Mouse (Mus musculus) thymus, adult 18-20 months (tissue): ENCODE results near the gene Gnaq.
"Not testable (repeated sequence)": the region's sequence is repeated elsewhere in the genome, so short reads cannot be mapped to it uniquely, and the experiment has no call there.

Source experiments
- DNase-seq, 2 experiments: peaks; one replicate each; pipeline ENCODE4 v3.0.0; 2022; ENCODE audit warnings: mixed read lengths in 2 of 2

The Gnaq gene

GRCm38 (mm10) chr19:16260973-16261372 lies 128.3 kb downstream of the Gnaq start:
- no peak for DNase-seq

GRCm38 (mm10) chr19:16261631-16262030 lies 129.0 kb downstream of the Gnaq start:
- no peak for DNase-seq

DNA sequence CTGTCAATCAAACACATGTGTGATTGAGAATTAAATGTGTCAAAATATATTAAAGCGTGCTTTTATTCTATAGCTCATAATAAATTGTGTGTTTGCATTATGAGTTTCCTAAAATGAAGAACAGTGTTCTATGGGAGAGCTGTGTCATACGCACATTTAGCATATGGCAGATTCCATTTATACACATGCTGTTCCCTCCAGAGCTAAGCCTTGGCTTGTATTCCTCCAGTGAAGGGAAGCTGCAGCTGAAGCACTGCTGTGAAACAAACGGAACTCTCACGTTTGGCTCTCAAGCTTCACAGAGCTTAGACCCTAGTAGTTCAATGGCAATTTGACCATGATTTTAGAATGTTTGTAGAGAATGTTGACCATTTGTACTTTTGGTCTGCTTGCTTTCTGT lies 129.7 kb downstream of the Gnaq start:
- no peak for DNase-seq

GRCm38 (mm10) chr19:16267362-16267761 lies 134.7 kb downstream of the Gnaq start:
- not testable (repeated sequence) for DNase-seq

DNA sequence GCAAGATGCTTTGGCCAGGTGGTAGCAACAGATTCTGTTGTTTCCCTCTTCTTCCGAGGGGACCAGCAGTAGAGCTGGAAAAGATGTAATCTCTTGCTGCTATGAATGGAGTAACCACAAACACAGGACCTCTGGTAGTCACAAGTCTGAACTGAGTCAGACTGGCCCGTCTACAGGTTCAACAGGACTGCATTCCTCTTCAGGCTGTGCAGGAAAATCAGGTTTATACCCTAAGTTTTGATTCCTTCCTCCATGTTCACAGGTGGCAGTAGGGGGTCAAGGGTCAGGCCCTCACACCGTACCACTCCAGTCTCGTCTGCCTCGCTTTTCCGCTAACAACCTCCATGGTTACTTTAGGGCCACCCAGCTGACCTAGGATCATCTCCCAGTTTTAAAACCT lies 137.6 kb downstream of the Gnaq start:
- no peak for DNase-seq

DNA sequence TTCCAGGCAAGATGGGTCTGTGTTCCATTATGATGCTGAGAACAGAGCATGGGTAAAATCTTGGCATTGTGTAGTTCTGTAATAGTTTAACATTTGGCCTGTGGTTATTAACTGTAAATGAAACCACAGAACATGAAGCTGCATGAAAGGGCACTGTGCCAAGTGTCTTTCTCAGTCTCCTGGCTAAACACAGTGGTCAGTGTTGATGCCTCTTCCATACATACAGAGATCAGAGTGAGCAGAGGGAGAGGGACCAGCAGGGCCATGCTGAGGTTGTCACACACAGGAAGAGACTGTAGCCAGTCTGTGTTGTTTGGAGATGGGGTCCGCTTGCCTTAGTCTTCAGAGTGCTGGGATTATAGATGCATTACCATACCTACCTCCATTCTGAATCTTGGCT lies 138.4 kb downstream of the Gnaq start:
- no peak for DNase-seq

GRCm38 (mm10) chr19:16273021-16273420 lies 140.4 kb downstream of the Gnaq start:
- no peak for DNase-seq

- DNase-seq = no peak
These were observed 147.6 kb downstream of the Gnaq start for GRCm38 (mm10) chr19:16280231-16280630.

- DNase-seq = no peak
These were observed 152.7 kb downstream of the Gnaq start for GRCm38 (mm10) chr19:16285051-16286028.

DNA sequence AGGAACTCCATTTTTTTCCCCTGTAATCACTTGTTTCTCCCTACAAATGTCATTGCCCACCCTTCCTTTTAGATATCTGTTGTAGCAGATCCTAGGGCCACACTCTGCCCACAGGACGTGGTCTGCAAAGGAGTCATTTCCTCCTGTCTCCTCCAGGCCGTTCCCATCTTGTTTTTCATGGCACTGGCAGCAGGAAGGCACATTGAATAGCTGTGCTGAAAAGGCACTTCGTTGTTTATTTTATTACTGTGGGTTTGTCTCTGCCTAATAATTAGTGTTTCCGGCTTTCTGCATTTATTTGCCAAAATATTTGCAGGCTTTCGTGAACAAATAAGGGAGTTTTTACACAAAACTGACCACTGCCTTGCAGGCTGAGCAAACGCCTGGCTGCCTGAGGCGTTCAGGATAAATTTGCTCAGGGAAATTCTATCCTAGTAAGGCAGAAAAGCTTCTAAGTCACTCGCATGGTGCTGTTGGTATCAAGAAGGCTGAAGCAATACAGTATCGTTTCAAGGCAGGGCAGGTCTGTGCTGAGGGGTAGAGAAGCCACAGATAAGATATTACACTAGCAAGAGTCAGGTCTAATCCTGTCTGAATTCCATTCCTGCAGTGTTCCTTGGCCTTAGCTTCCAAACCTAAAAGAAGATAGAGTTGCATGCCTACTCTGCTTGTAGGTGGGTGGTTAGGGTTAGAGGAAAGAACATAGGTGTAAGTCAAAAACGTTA lies 154.0 kb downstream of the Gnaq start:
- DNase-seq = no peak

GRCm38 (mm10) chr19:16287307-16287706 lies 154.7 kb downstream of the Gnaq start:
- DNase-seq = no peak

GRCm38 (mm10) chr19:16287971-16288370 lies 155.3 kb downstream of the Gnaq start:
- DNase-seq = no peak

- no peak for DNase-seq
These were observed 158.5 kb downstream of the Gnaq start for GRCm38 (mm10) chr19:16291088-16291487.

DNA sequence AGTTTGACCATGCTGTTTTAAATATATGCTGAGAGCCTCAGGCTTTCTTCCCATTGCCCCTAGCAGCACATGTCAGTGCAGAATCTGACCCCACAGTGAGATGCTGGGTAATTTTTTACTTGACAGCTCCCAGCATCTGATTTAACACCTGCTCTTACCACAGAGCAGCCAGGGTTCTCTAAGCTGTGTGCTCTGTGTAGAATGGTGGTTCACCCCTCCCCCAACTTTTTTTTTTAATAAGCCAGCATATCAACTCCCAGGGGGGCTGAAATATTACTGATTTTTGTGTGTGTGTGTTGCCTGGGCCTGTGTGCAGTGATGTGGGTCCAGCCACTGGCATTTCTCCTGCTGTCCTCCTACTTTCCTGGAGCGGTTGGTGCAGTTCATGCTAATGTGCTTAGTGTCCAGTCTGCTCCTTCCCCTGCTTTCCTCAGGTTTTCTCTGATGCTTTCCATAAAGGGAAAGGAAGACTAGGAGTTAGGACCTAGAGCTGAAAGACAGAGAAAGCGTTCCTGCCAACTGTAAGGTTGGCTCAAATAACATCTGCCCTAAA lies 159.5 kb downstream of the Gnaq start:
- DNase-seq = no peak

GRCm38 (mm10) chr19:16292978-16293377 lies 160.3 kb downstream of the Gnaq start:
- DNase-seq = no peak

GRCm38 (mm10) chr19:16300413-16300812 lies 167.8 kb downstream of the Gnaq start:
- DNase-seq = no peak

DNA sequence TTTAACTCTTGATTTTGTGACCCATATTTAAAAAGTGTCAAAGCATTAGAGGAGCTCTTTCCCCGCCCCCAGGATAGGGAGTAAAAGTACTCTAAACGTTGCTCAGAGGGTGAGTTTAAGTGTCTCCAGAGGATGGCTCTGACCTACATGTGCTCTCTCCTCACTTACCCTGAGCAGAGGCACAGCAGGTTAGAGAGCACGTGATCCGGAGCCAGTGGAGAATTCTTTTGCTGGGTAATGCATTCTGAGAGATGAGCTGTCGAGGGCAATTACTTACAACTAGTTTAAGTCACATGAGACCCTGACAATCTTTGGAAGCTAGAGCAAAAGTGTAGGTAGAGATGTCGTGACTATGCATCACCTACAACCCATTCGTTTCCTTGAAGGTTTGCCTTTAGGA lies 168.7 kb downstream of the Gnaq start:
- DNase-seq = no peak

- DNase-seq = no peak
These were observed 176.4 kb downstream of the Gnaq start for GRCm38 (mm10) chr19:16309031-16309430.

DNA sequence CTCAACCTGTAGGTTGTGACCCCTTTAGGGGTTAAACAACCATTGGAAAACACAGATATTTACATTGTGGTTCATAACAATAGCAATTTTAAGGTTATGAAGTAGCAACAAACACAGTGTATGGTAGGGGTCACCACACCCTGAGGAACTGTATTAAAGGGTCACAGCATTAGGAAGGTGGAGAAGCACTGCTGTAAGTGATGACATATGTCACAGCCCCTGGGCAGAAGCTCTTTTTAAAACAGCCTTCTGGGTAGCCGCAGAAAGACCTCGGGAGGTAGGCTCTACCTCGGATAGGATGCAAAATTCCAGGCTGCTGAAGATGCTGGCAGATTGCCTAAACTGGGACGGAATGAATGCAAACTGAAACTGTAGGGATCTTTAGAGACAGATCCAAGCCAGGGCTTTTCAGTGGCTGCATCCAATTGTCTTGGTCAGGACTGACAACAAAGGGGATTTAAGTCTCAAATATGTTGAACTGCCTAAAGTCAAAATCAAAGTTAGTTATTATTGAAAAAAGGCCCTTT lies 181.7 kb downstream of the Gnaq start:
- DNase-seq = no peak

DNA sequence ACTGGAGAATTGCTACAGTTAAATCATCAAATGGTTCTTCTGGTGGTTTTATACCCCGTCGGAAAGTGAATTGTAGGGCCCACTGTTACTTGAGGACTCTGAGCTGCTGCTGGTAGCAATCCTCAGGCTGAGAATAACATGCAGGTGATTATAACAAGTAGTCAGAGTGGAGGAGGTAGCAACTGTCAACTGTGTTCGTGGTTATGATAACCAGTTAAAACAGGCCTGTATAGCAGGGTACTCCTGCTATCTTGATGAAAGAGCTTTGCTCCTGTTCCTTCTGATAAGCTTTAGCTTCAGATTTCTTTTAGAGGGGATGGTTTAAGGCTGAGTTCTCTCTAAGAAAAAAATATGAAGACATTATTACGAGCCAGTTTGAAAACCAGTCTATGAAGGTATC lies 182.9 kb downstream of the Gnaq start:
- no peak for DNase-seq

DNA sequence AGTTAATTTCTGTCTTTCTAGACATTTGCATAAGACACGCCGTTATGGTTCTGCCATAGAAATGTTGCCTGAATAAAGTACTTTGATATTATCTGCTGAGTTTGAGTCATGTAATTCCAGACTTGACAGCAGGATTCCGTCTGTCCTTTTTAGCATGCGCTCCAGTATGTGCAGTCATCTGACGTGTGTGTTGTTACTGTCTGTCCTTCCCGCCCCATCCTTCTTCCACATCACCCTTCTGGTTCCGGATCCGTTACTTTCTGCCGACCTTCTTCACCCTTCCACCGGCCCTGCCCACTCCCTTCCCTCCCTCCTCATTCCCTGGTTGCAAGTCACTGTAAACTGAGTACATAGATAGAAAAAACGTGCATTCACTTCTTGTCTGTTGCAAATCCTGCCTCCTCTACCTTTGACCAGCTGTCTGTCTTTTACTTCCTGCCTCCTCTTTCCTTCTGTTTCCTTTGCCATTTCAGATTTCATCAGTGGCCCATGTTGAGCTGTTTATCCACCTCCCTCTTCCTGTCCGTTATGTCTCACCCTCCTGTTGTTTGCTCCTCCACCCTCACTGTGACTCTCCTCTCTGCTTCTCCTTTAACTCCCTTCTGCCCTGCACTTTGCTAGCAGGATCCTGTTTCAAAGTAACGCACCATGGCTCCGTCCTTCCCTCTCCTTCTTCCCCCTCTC lies 185.6 kb downstream of the Gnaq start:
- DNase-seq = no peak

GRCm38 (mm10) chr19:16319986-16320385 lies 187.4 kb downstream of the Gnaq start:
- no peak for DNase-seq

DNA sequence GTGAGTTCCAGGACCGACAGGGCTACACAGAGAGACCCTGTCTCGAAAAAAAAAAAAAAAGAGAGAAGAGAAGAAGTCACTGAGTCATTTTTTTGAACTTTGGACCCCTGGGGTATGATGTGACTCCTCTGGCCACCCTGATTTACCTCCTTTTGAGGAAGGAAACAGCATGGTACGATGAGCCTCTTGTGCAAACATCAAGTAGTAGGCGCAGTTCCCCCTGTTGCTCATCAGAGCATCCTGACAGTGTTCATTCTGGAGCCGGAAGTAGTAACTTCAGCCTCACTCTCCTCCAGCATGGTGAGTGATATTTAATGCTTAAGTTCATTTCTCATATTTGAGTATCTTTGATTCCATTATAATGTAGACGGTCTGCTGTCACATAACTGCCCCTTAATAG lies 190.4 kb downstream of the Gnaq start:
- no peak for DNase-seq
